Mouse (Mus musculus) layer of hippocampus, adult 9-10 months (tissue): Measurements from ENCODE around the gene Podnl1.
A peak's percentile ranks its signal among the peaks of the same experiment; 100 is the strongest.

Experiments
- DNase-seq: peaks from one replicate; pipeline ENCODE4 v3.0.0; 2022; ENCODE audit warnings: low spot score

Podnl1 gene

DNA sequence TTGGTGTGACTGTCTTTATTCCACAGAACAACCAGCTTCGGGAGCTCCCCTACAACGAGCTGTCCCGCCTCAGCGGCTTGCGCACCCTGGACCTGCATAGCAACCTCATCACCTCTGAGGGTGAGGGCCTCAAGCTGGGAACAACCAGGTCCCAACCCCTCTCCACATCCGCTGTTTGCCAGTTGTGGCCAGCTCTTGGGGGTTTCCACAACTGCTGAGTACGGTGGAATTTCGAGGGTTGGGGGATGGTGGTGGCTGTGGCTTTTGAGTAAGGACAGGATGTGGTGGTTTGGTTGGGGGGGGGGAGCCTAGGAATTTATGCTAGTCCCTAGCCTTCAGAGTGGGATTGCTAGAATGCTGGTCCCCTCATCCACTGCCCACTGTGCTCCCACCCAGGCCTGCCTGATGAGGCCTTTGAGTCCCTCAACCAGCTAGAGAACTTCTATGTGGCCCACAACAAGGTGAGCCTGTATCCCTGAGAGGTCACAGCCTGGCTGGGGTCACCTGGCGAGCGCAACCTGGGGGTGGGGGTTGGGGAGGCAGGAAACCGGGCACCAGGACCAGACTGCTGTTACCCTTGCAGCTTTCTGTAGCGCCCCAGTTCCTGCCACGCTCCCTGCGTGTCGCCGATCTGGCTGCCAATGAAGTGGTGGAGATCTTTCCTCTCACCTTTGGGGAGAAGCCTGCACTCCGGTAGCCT lies 1.6 kb downstream of the Podnl1 start:
- no peak for DNase-seq

DNA sequence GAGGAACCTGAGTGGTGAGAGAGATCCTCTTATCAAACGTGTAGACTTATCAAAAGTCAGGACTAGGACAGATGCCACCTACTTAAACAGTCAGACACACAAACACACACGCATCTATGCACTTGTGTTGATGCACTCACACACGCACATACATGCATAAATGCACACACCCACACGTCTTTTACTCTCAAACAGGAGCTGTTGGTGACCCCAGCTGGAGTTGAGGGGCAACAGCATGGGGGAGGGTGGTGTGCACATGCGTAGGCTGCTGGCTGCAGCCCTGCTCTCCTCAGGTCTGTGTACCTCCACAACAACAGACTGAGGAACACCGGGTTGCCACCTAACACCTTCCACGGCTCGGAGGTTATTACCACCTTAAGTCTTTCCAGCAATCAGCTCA lies 2.5 kb downstream of the Podnl1 start:
- DNase-seq = no peak

DNA sequence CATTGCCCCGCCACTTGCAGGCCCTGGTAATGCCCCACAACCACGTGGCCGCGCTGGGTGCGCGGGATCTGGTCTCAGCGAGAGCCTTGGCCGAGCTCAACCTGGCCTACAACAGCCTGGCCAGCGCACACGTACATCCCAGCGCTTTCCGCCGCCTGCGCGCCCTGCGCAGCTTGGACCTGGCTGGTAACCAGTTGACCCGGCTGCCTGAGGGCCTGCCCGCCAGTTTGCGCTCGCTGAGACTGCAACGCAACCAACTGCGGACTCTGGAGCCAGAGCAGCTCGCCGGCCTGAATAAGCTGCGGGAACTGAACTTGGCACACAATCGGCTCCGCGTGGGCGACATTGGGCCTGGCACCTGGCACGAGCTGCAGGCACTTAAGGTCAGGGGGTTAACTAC lies 5.0 kb downstream of the Podnl1 start:
- no peak for DNase-seq

DNA sequence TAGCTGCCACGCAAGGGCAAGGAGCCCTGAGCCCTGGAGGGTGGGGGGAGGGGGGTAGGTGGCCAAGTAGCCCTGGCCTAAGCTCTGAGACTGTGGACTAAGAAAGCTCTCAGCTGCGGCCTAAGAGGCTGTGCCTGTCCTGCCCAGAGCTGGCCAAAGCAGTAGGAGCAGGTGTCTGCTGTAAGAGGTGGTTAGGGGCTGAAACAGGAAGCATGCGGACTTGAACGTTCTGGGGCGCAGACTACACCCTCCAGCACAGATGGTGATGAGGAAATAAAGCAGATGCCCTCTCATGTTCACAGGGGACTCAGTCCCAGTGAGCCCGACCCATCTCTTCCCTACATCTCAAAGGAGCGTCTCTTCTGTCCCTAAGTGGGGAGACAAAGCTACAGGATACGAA lies 6.4 kb downstream of the Podnl1 start:
- no peak for DNase-seq

DNA sequence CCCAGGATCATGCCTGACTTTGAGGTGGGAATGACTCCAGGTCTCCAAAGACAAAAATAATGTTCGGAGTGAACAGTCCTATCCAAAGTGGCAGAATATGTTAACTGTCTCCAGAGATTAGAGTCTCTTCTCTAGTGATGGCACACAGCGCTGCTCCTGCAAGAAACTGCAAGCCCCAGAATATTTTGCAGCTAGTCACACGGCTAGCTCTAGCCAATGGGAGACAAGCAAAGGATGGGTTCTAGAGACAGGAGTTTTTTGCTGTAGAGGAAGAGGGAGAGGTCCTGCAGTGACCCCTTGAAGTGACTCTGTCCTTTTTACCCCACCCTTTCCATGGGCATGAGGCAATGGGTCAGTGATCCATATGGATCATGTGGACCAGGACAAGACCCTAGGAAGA lies 12.1 kb downstream of the Podnl1 start:
- no peak for DNase-seq

DNA sequence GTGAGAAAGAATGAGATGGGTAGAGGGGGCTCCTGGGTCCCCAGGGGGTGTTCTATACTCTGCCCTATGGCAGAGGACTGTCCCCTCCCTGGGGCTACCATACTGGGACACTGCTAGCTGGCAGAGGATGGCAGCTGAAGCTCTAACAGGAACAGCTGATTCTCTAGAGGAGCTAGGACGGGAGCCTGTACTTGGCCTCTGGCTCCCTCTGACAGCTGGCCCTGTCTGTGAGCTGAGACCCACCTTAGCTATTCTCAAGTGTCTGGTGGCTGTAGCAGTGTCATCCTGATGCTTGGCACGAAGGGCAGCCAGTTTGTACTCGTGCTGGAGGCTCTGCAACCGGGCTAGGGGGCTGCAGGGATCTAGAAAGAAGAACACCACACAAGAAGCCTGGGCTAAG lies 15.0 kb downstream of the Podnl1 start:
- DNase-seq = no peak

DNA sequence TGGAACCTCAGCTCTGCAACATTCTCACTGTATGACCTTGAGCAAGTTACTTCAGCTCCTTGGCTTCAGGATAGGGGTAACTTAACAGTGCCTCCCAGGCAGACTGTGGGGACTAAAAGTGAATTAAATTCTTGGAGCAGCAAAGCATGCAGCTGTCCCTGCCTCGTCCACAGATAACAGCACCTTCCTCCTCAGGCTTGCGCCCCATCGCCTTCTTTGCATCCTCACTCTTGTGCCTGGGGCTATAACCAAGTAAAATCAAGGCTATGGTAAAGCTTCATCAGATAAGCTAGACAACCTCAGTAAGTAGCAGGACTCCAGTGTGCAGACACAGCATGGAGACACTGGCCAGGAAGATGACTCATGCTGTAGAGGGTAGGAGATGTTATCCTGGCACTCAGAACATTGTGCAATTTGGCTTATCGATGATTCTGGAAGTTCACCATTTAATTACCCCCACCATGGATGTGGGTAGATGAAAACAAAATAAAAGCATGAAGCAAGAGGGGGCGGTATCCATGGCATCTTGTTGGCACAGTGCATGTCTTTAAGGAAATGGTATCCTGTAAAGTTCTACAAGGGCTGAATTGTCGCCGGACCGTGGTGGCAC lies 19.0 kb downstream of the Podnl1 start:
- no peak for DNase-seq

DNA sequence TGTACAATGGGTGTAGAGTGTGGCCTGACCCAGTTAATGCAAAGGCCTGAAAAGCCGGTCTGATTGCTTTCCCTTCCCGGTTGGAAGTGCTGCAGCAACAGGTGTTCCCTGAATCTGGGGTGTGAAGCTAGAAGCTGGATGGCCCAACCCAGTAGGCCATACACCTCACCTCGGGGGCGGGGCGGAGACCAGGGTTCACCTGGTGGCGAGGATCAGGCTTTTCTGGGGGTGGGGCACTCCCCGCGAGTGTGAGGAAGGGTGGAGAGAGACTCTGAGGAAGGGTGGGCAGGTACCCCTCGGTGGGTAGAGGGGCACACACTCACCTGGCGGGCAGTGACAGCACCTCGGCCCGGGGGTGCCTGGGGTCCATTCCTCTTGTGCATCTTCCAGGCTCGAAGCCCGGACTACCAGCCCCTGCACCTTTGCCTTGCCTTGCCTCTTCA lies 21.6 kb downstream of the Podnl1 start:
- DNase-seq = no peak

DNA sequence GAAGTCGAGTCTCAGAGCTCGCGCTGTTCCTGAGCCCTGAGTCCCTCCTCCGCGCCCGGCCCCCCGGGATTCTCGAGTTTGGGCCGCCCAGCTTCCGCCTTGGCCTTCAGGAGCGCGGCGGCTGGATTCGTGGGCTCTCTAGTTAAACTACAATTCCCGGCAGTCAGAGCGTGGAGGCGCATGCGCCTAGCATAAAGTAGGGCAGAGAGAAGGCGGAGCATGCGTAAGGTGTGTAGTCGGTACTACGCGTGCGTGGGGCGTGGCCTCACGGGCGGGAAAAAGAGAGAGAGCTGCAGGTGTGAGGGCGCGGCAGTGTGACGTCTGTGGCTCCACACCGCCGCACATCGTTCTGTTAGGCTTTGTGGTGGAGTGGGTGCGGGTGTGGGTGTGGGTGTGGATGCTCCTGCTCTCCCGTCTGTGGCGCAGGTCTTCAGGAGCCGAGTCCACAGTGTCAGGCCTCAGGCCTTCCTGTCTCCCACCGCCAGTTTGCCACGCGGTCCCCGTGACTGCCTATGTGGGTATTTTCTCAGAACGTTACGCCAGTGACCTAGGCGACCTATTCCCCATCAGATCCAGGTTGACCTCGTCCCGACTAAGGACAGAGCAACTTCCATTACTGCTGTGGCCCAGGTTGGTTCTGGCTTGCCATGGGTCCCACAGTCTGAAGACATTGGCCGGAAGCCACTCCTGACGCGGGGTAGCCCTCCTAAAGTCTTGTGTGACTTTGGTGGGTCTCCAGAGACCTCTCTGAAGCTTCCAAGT lies 22.2 kb downstream of the Podnl1 start, which contains the start of the genes Cc2d1a and 4930432K21Rik:
Gene Cc2d1a (minus strand): TSS at position 168 of the 762 bp plus-strand sequence.
Gene 4930432K21Rik (plus strand): TSS at position 257 of the 762 bp plus-strand sequence.
- peak; percentile 90 for DNase-seq

DNA sequence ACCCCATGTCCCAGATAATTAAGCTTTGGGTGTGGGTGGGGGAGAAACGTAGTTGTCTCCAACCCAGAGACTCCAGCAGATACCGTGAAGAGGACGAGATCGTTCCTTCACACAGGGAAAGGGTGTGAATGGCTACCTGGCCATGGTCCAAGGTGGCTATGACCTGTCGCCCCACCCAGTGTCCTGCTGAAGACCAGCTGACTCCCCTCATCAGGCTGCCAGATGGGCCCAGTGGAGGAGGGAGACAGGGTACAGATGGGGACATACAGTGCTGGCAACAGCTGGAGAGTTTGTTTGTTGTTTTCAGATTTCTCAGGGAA lies 22.7 kb downstream of the Podnl1 start:
- no peak for DNase-seq

DNA sequence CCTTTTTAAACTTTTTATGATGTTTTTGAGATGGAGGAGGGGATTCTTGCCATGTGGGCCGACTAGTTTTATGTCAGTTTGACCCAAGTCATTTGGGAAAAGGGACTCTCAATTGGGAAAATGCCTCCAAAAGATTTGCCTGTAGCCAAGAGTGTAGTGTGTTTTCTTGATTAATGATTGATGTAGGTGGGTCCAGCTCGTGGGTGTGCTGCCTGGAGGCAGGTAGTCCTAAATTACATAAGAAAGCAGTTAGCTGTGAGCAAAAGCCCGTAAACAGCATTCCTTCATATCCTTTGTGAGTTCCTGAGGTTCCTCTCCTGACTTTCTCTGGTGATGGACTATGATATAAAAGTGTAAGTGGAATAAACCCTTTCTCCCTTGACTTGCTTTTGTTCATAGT lies 23.4 kb downstream of the Podnl1 start:
- DNase-seq = no peak

DNA sequence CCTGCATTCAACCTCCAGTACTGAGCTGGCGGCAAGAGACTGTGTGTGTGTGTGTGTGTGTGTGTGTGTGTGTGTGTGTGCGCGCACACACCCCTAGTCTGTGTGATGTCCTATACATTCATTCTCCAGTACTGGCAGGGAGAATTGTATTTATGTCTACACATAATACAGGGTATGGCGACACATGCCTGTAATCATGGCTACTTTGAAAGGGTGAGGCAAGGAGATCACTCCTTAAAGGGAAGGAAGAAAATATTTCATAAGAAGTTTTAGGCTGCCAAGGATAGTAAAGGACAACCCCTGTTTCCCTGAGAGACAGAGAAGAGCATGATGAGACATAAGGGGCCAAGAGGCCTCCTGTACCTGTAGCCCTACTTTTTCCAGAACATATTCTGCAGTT lies 31.8 kb downstream of the Podnl1 start:
- DNase-seq = no peak

DNA sequence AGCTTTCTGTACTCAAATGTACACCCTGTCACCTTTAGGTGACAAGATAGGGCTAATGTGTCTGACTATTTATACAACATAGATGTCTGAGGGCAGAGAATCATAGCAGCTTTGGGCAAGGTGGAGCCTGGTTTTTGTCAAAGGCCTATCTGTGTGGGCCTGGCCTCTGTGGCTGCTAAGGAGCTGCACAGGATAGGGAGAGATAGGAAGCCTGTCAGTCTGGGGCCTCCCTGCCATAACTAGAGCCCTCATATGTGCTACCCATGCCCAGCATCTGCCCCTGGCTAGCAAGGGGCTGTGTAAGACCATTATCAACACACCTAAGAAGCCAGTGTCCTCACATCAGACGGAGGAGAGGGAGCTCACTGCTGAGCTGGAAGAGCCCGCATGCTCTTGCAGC lies 41.9 kb downstream of the Podnl1 start:
- no peak for DNase-seq

DNA sequence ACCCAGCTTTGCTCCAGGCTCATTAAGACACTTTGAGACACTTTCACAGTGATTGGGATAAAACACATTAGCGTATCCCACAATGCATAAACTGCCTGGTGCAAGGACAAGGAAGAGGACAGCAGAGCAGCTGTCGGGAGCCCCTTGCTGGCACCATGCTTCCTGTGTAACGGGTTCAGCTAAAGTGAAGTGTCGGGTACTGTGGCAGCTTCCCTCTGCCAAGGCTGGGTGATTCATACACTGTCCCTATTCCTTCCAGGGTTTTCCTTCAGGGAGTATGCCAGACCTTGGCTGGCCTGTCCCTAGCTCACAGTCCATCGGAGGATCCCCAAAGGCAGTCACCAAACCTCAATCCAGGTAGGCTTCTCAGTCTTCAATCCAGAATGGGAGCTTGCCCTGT lies 44.3 kb downstream of the Podnl1 start:
- DNase-seq = no peak

DNA sequence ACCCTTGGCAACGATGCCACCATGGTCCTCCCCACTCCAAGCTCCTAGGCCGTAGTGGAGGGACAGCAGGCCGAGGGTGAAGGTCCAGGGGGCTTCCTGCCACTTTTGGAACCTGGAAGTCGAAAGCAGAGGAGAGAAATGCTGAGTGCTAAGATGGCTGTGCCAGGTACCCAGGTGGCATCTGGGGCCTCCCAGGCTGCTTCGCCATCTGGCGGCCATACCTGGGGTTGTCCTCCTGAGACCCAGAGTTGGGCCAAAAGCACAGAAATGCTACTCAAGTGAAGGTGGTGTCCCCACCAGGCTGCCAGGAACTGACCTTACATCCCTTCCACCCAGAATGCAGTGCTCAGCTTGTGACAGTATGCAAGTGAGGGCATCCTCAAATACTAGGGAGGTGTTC lies 48.1 kb downstream of the Podnl1 start:
- no peak for DNase-seq

DNA sequence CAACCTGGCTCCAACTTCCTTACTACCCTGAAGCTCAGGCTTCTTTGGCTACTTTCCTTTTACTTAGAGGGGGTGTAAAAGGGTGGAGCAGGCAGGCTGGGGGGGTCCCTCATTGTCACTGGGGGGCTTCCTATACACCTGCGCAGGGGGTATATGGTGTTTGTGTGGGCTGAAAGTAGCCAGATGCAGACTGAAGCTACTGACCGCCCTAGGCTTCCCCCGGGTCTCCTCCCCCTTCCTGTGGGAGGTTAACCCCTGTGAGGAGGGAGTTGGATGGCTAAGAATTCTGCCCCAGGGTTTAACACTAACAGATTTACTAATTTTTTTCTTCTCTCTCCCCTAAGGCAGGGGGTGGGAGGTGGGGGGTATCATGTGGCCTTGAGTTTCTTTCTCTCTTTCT lies 50.8 kb downstream of the Podnl1 start:
- DNase-seq = no peak

DNA sequence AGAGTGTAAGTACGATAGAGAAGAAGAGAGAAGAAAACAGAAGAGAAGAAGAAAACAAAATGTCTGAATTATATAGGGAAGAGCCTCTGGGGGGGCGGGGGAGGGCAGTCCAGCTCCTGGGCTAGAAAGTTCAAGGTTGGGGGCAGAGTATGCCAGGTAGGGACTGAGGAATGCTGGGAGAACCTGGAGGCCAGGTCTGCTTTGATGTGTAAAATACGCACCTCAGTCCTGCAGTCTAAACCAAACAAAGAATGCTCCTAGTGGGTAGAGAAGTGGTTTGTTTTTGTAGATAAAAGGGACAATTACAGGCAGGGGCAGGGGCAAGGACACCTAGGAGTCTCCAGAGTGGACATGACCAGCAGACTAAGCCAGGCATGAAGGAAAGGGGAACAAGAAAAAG lies 51.6 kb downstream of the Podnl1 start:
- no peak for DNase-seq

DNA sequence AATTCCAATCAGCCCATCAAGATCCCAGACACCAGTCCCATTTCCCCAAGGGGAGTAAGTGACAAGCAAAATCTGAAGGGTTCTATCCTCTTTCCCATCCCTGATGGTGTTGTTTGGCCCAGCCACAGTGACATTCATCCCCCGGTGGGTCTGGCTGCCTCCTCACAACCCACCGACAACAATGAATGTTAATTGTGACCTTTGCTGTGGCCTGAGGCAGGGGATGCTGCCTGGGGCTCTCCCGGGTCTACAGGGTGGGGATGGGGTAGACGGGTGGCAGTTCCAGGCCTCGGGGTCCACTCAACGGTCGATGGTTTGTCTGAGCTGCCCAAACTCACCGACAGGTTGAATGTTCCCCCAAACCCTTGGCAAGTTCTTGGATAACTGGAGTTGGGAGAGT lies 52.8 kb downstream of the Podnl1 start:
- DNase-seq = no peak

DNA sequence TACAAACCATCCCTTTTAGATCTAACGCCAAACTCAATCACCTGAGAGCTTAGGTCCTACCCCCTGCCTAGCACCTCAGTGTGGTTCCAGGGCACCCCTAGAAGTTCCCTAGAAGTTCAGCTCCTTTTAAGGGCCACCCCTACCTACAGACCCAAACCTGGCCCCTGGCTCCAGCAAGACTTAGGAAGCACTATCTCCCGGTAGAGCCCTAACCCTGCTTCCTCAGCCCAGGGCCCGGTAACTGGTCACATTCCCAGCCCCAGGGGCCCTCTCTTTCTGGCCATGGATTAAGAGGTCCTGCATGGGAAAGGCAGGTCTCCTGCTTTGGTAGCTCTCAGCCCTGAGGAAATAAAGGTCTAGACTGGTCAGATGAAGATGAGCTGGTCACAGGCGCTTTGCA lies 54.2 kb downstream of the Podnl1 start:
- no peak for DNase-seq

DNA sequence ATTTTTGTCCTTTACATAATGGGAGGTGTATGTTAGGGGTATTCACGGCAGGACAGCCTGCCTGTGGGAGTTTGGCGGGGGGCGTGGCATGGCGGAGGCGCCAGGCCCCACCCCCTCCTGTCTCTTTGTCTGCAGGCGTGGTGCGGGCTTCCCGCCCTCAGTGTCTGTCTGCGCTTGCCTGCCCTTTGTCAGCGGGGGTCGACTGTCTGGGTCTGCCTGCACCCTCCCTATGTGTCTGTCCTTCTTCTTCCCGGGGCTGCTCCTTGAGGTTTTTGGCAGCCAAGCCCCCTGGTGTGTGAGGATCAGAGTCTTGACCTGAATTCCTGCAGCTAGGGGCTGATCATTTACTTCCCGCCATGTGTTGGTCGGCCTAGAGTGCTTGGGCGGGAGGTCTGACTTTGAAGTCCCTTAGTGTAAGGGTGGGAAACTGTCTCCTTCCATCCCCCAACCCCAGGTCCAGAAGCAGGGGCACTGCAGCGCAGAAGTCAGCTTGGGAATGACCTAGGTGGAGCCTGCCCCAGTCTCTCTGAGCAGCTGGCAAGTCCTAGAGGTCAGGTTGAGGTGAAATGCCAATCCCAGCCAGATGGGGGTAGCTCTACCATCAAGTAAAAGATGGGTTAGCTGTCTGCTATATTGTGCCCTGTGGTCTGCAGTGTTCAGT lies 54.9 kb downstream of the Podnl1 start:
- DNase-seq = no peak
